Mouse (Mus musculus): ENCODE measurements around the gene Ptcd2. TPM values are rescaled to one million over a fixed set of nuclear protein-coding genes. Genes with fewer than 3 reads are reported as not detected.

The Ptcd2 gene
- polyA plus RNA-seq, 2 experiments, result 13.3 to 28.4 TPM

GRCm38 (mm10) chr13:99308393-99308792 is 36.1 kb downstream of the Ptcd2 start:
- 68% methylated on average over 8 of the region's 8 CpGs for WGBS (ENCODE audit: insufficient replicate concordance)
- H3K4me1 ChIP-seq (replicated peaks; ENCODE audit: control insufficient read depth in 2 of 2, insufficient read depth in 2 of 2, low read length in 1 of 2), result no peaks in the 10 kb centered on the region
- ATAC-seq (ENCODE audit: insufficient read depth), result no peak

GRCm38 (mm10) chr13:99307930-99308359 is 36.6 kb downstream of the Ptcd2 start:
- no peaks in the 10 kb centered on the region for H3K9me3 ChIP-seq (ENCODE audit: control insufficient read depth, low read length)
- WGBS (ENCODE audit: insufficient replicate concordance), result 65% methylated on average over 5 of the region's 5 CpGs
- no peak overlapping the region for H3K9ac ChIP-seq (replicated peaks)
- H3K27ac ChIP-seq, result no peak overlapping the region
- no peak for ATAC-seq (ENCODE audit: insufficient read depth)
- H3K4me3 ChIP-seq (ENCODE audit: insufficient read depth in 1 of 2, low read depth in 2 of 2, low read length in 2 of 2), result no peak overlapping the region
- no peak overlapping the region for H3K4me2 ChIP-seq (ENCODE audit: low read depth)
- no peaks in the 10 kb centered on the region for H3K4me1 ChIP-seq (replicated peaks; ENCODE audit: control insufficient read depth in 2 of 2, insufficient read depth in 2 of 2, low read length in 1 of 2)
- TF ChIP-seq CTCF (IDR thresholded peaks at IDR 0.05; ENCODE audit: low read depth), result no peak
- no peak for TF ChIP-seq EP300 (IDR thresholded peaks at IDR 0.05; ENCODE audit: low read depth)
- H3K36me3 ChIP-seq (replicated peaks; ENCODE audit: control insufficient read depth, insufficient read depth, low read depth), result no peaks in the 10 kb centered on the region
- H3K27me3 ChIP-seq (ENCODE audit: control insufficient read depth, insufficient read depth, low read length), result no peaks in the 10 kb centered on the region
- no peak for DNase-seq (ENCODE audit: low read depth in 3 of 3, low spot score in 3 of 3)

More at GRCm38 (mm10) chr13:99308393-99308792, 36.1 kb downstream of the Ptcd2 start:
- H3K4me2 ChIP-seq (ENCODE audit: low read depth), result no peak overlapping the region
- H3K9me3 ChIP-seq (ENCODE audit: control insufficient read depth, low read length), result no peaks in the 10 kb centered on the region
- no peak overlapping the region for H3K27ac ChIP-seq
- no peaks in the 10 kb centered on the region for H3K36me3 ChIP-seq (replicated peaks; ENCODE audit: control insufficient read depth, insufficient read depth, low read depth)
- no peaks in the 10 kb centered on the region for H3K27me3 ChIP-seq (ENCODE audit: control insufficient read depth, insufficient read depth, low read length)
- no peak overlapping the region for H3K4me3 ChIP-seq (ENCODE audit: insufficient read depth in 1 of 2, low read depth in 2 of 2, low read length in 2 of 2)
- TF ChIP-seq EP300 (IDR thresholded peaks at IDR 0.05; ENCODE audit: low read depth) (no peak), CTCF (IDR thresholded peaks at IDR 0.05; ENCODE audit: low read depth) (no peak)
- no peak overlapping the region for H3K9ac ChIP-seq (replicated peaks)
- no peak for DNase-seq (ENCODE audit: low read depth in 3 of 3, low spot score in 3 of 3)

- Histone ChIP-seq H3K4me3 (ENCODE audit: insufficient read depth in 1 of 2, low read depth in 2 of 2, low read length in 2 of 2) (no peak overlapping the region), H3K27me3 (ENCODE audit: control insufficient read depth, insufficient read depth, low read length) (no peaks in the 10 kb centered on the region), H3K27ac (no peak overlapping the region), H3K9me3 (ENCODE audit: control insufficient read depth, low read length) (no peaks in the 10 kb centered on the region), H3K4me1 (replicated peaks; ENCODE audit: control insufficient read depth in 2 of 2, insufficient read depth in 2 of 2, low read length in 1 of 2) (no peaks in the 10 kb centered on the region), H3K36me3 (replicated peaks; ENCODE audit: control insufficient read depth, insufficient read depth, low read depth) (no peaks in the 10 kb centered on the region), H3K4me2 (ENCODE audit: low read depth) (no peak overlapping the region), H3K9ac (replicated peaks) (no peak overlapping the region)
- 36% methylated on average over 8 of the region's 8 CpGs for WGBS (ENCODE audit: insufficient replicate concordance)
- TF ChIP-seq EP300 (IDR thresholded peaks at IDR 0.05; ENCODE audit: low read depth), result no peak
- TF ChIP-seq CTCF (IDR thresholded peaks at IDR 0.05; ENCODE audit: low read depth), result no peak
- DNase-seq (ENCODE audit: low read depth in 3 of 3, low spot score in 3 of 3) (no peak), ATAC-seq (ENCODE audit: insufficient read depth) (no peak)
Measured at GRCm38 (mm10) chr13:99306164-99306563, 38.3 kb downstream of the Ptcd2 start.

- H3K36me3 ChIP-seq (replicated peaks; ENCODE audit: control insufficient read depth, insufficient read depth, low read depth), result no peaks in the 10 kb centered on the region
- H3K4me3 ChIP-seq (ENCODE audit: insufficient read depth in 1 of 2, low read depth in 2 of 2, low read length in 2 of 2), result no peak overlapping the region
- no peaks in the 10 kb centered on the region for H3K27me3 ChIP-seq (ENCODE audit: control insufficient read depth, insufficient read depth, low read length)
- no peak for ATAC-seq (ENCODE audit: insufficient read depth)
- no peak overlapping the region for H3K27ac ChIP-seq
- DNase-seq (ENCODE audit: low read depth in 3 of 3, low spot score in 3 of 3), result no peak
- no peaks in the 10 kb centered on the region for H3K4me1 ChIP-seq (replicated peaks; ENCODE audit: control insufficient read depth in 2 of 2, insufficient read depth in 2 of 2, low read length in 1 of 2)
- 64% methylated on average over 1 of the region's 1 CpGs for WGBS (ENCODE audit: insufficient replicate concordance)
- H3K4me2 ChIP-seq (ENCODE audit: low read depth), result no peak overlapping the region
- H3K9me3 ChIP-seq (ENCODE audit: control insufficient read depth, low read length), result no peaks in the 10 kb centered on the region
- no peak overlapping the region for H3K9ac ChIP-seq (replicated peaks)
- TF ChIP-seq CTCF (IDR thresholded peaks at IDR 0.05; ENCODE audit: low read depth), result no peak
- no peak for TF ChIP-seq EP300 (IDR thresholded peaks at IDR 0.05; ENCODE audit: low read depth)
Measured at GRCm38 (mm10) chr13:99305186-99305585, 39.3 kb downstream of the Ptcd2 start.

GRCm38 (mm10) chr13:99304365-99304764 is 40.1 kb downstream of the Ptcd2 start:
- H3K9ac ChIP-seq (replicated peaks), result no peak overlapping the region
- DNase-seq (ENCODE audit: low read depth in 3 of 3, low spot score in 3 of 3) (no peak), ATAC-seq (ENCODE audit: insufficient read depth) (no peak)
- no peak overlapping the region for H3K4me2 ChIP-seq (ENCODE audit: low read depth)
- no peaks in the 10 kb centered on the region for H3K36me3 ChIP-seq (replicated peaks; ENCODE audit: control insufficient read depth, insufficient read depth, low read depth)
- no peaks in the 10 kb centered on the region; a peak in 1 of 4 replicates for H3K4me1 ChIP-seq (replicated peaks; ENCODE audit: control insufficient read depth in 2 of 2, insufficient read depth in 2 of 2, low read length in 1 of 2)
- H3K27me3 ChIP-seq (ENCODE audit: control insufficient read depth, insufficient read depth, low read length), result no peaks in the 10 kb centered on the region
- whole genome bisulfite sequencing (ENCODE audit: insufficient replicate concordance), result 49% methylated on average over 11 of the region's 11 CpGs
- no peaks in the 10 kb centered on the region for H3K9me3 ChIP-seq (ENCODE audit: control insufficient read depth, low read length)
- TF ChIP-seq CTCF (IDR thresholded peaks at IDR 0.05; ENCODE audit: low read depth) (no peak), EP300 (IDR thresholded peaks at IDR 0.05; ENCODE audit: low read depth) (no peak)
- no peak overlapping the region for H3K4me3 ChIP-seq (ENCODE audit: insufficient read depth in 1 of 2, low read depth in 2 of 2, low read length in 2 of 2)
- H3K27ac ChIP-seq, result no peak overlapping the region
